Mouse (Mus musculus): Measurements from ENCODE around the gene Sft2d2. TPM values are rescaled to one million over a fixed set of nuclear protein-coding genes. Genes with fewer than 3 reads are reported as not detected.

The Sft2d2 gene
- polyA plus RNA-seq, 1 experiment = 31.9 TPM

GRCm38 (mm10) chr1:165190571-165191273 is 3.5 kb downstream of the Sft2d2 start:
- DNase-seq (ENCODE audit: low spot score) = no peak

- no peak for DNase-seq (ENCODE audit: low spot score)
These were observed 4.2 kb downstream of the Sft2d2 start for GRCm38 (mm10) chr1:165190068-165190467.

- no peak for DNase-seq (ENCODE audit: low spot score)
These were observed 5.2 kb downstream of the Sft2d2 start for GRCm38 (mm10) chr1:165188806-165189580.

GRCm38 (mm10) chr1:165187357-165187756 is 6.9 kb downstream of the Sft2d2 start:
- no peak for DNase-seq (ENCODE audit: low spot score)

GRCm38 (mm10) chr1:165186491-165186890 is 7.7 kb downstream of the Sft2d2 start:
- no peak for DNase-seq (ENCODE audit: low spot score)

- DNase-seq (ENCODE audit: low spot score) = no peak
These were observed 9.1 kb downstream of the Sft2d2 start for GRCm38 (mm10) chr1:165185116-165185515.

GRCm38 (mm10) chr1:165184178-165184577 is 10.1 kb downstream of the Sft2d2 start:
- DNase-seq (ENCODE audit: low spot score) = no peak

GRCm38 (mm10) chr1:165183400-165183799 is 10.8 kb downstream of the Sft2d2 start:
- no peak for DNase-seq (ENCODE audit: low spot score)

- DNase-seq (ENCODE audit: low spot score) = no peak
These were observed 14.9 kb downstream of the Sft2d2 start for GRCm38 (mm10) chr1:165179321-165179720.

- no peak for DNase-seq (ENCODE audit: low spot score)
These were observed 16.2 kb downstream of the Sft2d2 start for GRCm38 (mm10) chr1:165178075-165178474.

GRCm38 (mm10) chr1:165174059-165174616 is 20.1 kb downstream of the Sft2d2 start:
- DNase-seq (ENCODE audit: low spot score) = no peak

- no peak for DNase-seq (ENCODE audit: low spot score)
These were observed 23.0 kb downstream of the Sft2d2 start for GRCm38 (mm10) chr1:165171277-165171676.

- no peak for DNase-seq (ENCODE audit: low spot score)
These were observed 24.1 kb downstream of the Sft2d2 start for GRCm38 (mm10) chr1:165170157-165170556.

GRCm38 (mm10) chr1:165169462-165169861 is 24.8 kb downstream of the Sft2d2 start:
- DNase-seq (ENCODE audit: low spot score) = no peak

GRCm38 (mm10) chr1:165164920-165165319 is 29.3 kb downstream of the Sft2d2 start:
- no peak for DNase-seq (ENCODE audit: low spot score)

- no peak for DNase-seq (ENCODE audit: low spot score)
These were observed 33.4 kb downstream of the Sft2d2 start, which contains the start of gene Tbx19 for GRCm38 (mm10) chr1:165160723-165161405. Tbx19 (minus strand) TSS chr1:165160773.

GRCm38 (mm10) chr1:165158841-165159240 is 35.4 kb downstream of the Sft2d2 start:
- no peak for DNase-seq (ENCODE audit: low spot score)

- DNase-seq (ENCODE audit: low spot score) = no peak
These were observed 40.1 kb downstream of the Sft2d2 start for GRCm38 (mm10) chr1:165154162-165154561.

- no peak for DNase-seq (ENCODE audit: low spot score)
These were observed 43.0 kb downstream of the Sft2d2 start for GRCm38 (mm10) chr1:165151216-165151615.

- no peak for DNase-seq (ENCODE audit: low spot score)
These were observed 51.8 kb downstream of the Sft2d2 start for GRCm38 (mm10) chr1:165142343-165142916.

GRCm38 (mm10) chr1:165140227-165140626 is 54.0 kb downstream of the Sft2d2 start:
- no peak for DNase-seq (ENCODE audit: low spot score)

GRCm38 (mm10) chr1:165133858-165134257 is 60.4 kb downstream of the Sft2d2 start:
- DNase-seq (ENCODE audit: low spot score) = no peak
